Mouse (Mus musculus) heart, postnatal 36 days (tissue): ENCODE results near the gene Rspo1. TPM values are rescaled to one million over a fixed set of nuclear protein-coding genes. Genes with fewer than 3 reads are reported as not detected.

ENCODE experiments used
- DNase-seq, 2 experiments: peaks; one replicate each; pipeline ENCODE4 v3.0.0; 2021 to 2022
- intact Hi-C: fragments of 180-260 bp; cut with DNase I; formaldehyde crosslinking; loops from one replicate; pipeline ENCODE4 v1.15.1; 2025
- total RNA-seq, 2 experiments: library from RNA; stranded (reverse); gene quantifications; 2 replicates each; pipeline ENCODE4 v1.2.3; 2021

The Rspo1 gene
- total RNA-seq, 2 experiments from 2014 or later: 3.1 to 6.7 TPM

GRCm38 (mm10) chr4:124971094-124971493 is 15.1 kb upstream of the Rspo1 start:
- intact Hi-C loops: no loop called here
- DNase-seq: no peak

GRCm38 (mm10) chr4:124972316-124972715 is 13.9 kb upstream of the Rspo1 start:
- intact Hi-C loops: no loop called here
- DNase-seq: no peak

GRCm38 (mm10) chr4:124973296-124973695 is 12.9 kb upstream of the Rspo1 start:
- DNase-seq: no peak
- intact Hi-C loops: no loop called here

- DNase-seq: no peak
- intact Hi-C loops: no loop called here
Observed at GRCm38 (mm10) chr4:124978201-124978600, 8.0 kb upstream of the Rspo1 start.

- intact Hi-C loops: no loop called here
- no peak for DNase-seq
Observed at GRCm38 (mm10) chr4:124983893-124984526, 2.2 kb upstream of the Rspo1 start.

GRCm38 (mm10) chr4:124984871-124985670 is 1.2 kb upstream of the Rspo1 start:
- DNase-seq: no peak
- intact Hi-C loops: no loop called here

- intact Hi-C loops: no loop called here
- DNase-seq: no peak
Observed at GRCm38 (mm10) chr4:124986739-124987710, 795 bp downstream of the Rspo1 start.

GRCm38 (mm10) chr4:124987711-124988097 is 1.5 kb downstream of the Rspo1 start:
- intact Hi-C loops: no loop called here
- no peak for DNase-seq

GRCm38 (mm10) chr4:124988382-124988781 is 2.2 kb downstream of the Rspo1 start:
- intact Hi-C loops: no loop called here
- no peak for DNase-seq

GRCm38 (mm10) chr4:124989787-124990253 is 3.6 kb downstream of the Rspo1 start:
- no peak for DNase-seq
- intact Hi-C loops: no loop called here

GRCm38 (mm10) chr4:124990325-124990724 is 4.1 kb downstream of the Rspo1 start:
- DNase-seq: no peak

GRCm38 (mm10) chr4:124997479-124998147 is 11.4 kb downstream of the Rspo1 start:
- no peak for DNase-seq
- intact Hi-C loops: no loop called here

More at GRCm38 (mm10) chr4:124990325-124990724, 4.1 kb downstream of the Rspo1 start:
- intact Hi-C loops: no loop called here

GRCm38 (mm10) chr4:124999548-124999947 is 13.3 kb downstream of the Rspo1 start:
- no peak for DNase-seq
- intact Hi-C loops: no loop called here

GRCm38 (mm10) chr4:125002978-125003377 is 16.7 kb downstream of the Rspo1 start:
- intact Hi-C loops: no loop called here
- DNase-seq: no peak

GRCm38 (mm10) chr4:125004886-125005285 is 18.7 kb downstream of the Rspo1 start:
- DNase-seq: no peak
- intact Hi-C loops: no loop called here

GRCm38 (mm10) chr4:125007460-125007859 is 21.2 kb downstream of the Rspo1 start:
- DNase-seq: no peak
- intact Hi-C loops: no loop called here

- DNase-seq: no peak
- intact Hi-C loops: no loop called here
Observed at GRCm38 (mm10) chr4:125008220-125008619, 22.0 kb downstream of the Rspo1 start.

GRCm38 (mm10) chr4:125008712-125009111 is 22.5 kb downstream of the Rspo1 start:
- DNase-seq: no peak
- intact Hi-C loops: no loop called here

GRCm38 (mm10) chr4:125015806-125016635 is 29.8 kb downstream of the Rspo1 start, which contains the start of gene Gnl2:
TSS of gene Gnl2 (plus strand) at chr4:125016585.
- intact Hi-C loops: no loop called here
- DNase-seq: peak; percentile 14 to 37
